Mouse (Mus musculus): ENCODE measurements at regions not wholly inside any gene's neighbourhood (a gene's known extent, or its start where the extent isn't known, plus 50 kb on each side); places are given as distances from the start of the nearest gene placed in this dataset.
A peak's percentile ranks its signal among the peaks of the same experiment; 100 is the strongest.
"Not testable (repeated sequence)": the region's sequence is repeated elsewhere in the genome, so short reads cannot be mapped to it uniquely, and the experiment has no call there.

GRCm38 (mm10) chr13:25601351-25601750 lies 331.0 kb upstream of the Nrsn1 start:
- H3K4me1 ChIP-seq (ENCODE audit: insufficient read depth, low read length); H3K4me3 ChIP-seq (ENCODE audit: low read length); H3K9ac ChIP-seq (replicated peaks; ENCODE audit: low read length); H3K27ac ChIP-seq (ENCODE audit: low read length); H3K9me3 ChIP-seq (ENCODE audit: low read length); ATAC-seq (ENCODE audit: low FRiP score, low TSS enrichment); H3K4me2 ChIP-seq (replicated peaks; ENCODE audit: low read depth, low read length); H3K36me3 ChIP-seq (ENCODE audit: insufficient read depth, low read length); H3K27me3 ChIP-seq (ENCODE audit: insufficient read depth, low read length): not testable (repeated sequence)

GRCm38 (mm10) chr13:25594629-25595028 lies 324.3 kb upstream of the Nrsn1 start:
- Histone ChIP-seq H3K9ac (replicated peaks; ENCODE audit: low read length) (no peak overlapping the region), H3K27me3 (ENCODE audit: insufficient read depth, low read length) (no peaks in the 10 kb centered on the region), H3K4me3 (ENCODE audit: low read length) (no peak overlapping the region), H3K9me3 (ENCODE audit: low read length) (no peaks in the 10 kb centered on the region), H3K27ac (ENCODE audit: low read length) (no peak overlapping the region), H3K4me1 (ENCODE audit: insufficient read depth, low read length) (0 out of 2 replicates have a peak, but pooled peaks cover 2% of the 10 kb centered on the region), H3K4me2 (replicated peaks; ENCODE audit: low read depth, low read length) (no peak overlapping the region), H3K36me3 (ENCODE audit: insufficient read depth, low read length) (no peaks in the 10 kb centered on the region)
- 52% methylated on average over 3 of the region's 3 CpGs for WGBS
- ATAC-seq (ENCODE audit: low FRiP score, low TSS enrichment), result no peak

DNA sequence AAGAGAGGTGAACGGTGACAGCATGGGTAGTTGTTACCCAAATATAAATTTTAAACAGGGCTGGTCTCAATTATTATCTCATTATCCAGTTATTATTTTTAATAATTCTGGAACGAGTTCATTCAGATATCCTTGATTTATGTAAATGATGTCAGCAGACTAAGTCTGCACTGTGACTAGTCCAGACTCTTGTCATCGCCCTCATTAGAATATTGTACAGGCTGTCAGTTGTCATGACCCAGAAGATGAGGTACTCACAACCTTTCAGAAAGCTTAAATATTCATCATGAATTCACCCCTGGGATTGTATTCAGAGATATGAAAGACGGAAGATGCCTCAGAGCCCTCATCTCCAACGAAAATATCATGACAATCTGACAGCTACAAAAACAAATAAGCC lies 300.3 kb upstream of the Nrsn1 start:
- Histone ChIP-seq H3K27me3 (ENCODE audit: insufficient read depth, low read length) (no peaks in the 10 kb centered on the region), H3K4me3 (ENCODE audit: low read length) (no peak overlapping the region), H3K9me3 (ENCODE audit: low read length) (no peaks in the 10 kb centered on the region), H3K27ac (ENCODE audit: low read length) (no peak overlapping the region), H3K4me1 (ENCODE audit: insufficient read depth, low read length) (no peaks in the 10 kb centered on the region), H3K4me2 (replicated peaks; ENCODE audit: low read depth, low read length) (no peak overlapping the region), H3K36me3 (ENCODE audit: insufficient read depth, low read length) (no peaks in the 10 kb centered on the region), H3K9ac (replicated peaks; ENCODE audit: low read length) (no peak overlapping the region)
- ATAC-seq (ENCODE audit: low FRiP score, low TSS enrichment), result no peak
- 79% methylated on average over 5 of the region's 5 CpGs for WGBS

- Histone ChIP-seq H3K4me2 (replicated peaks; ENCODE audit: low read depth, low read length) (no peak overlapping the region), H3K9me3 (ENCODE audit: low read length) (no peaks in the 10 kb centered on the region), H3K36me3 (ENCODE audit: insufficient read depth, low read length) (no peaks in the 10 kb centered on the region), H3K4me1 (ENCODE audit: insufficient read depth, low read length) (no peaks in the 10 kb centered on the region), H3K9ac (replicated peaks; ENCODE audit: low read length) (no peak overlapping the region), H3K27ac (ENCODE audit: low read length) (no peak overlapping the region), H3K4me3 (ENCODE audit: low read length) (no peak overlapping the region), H3K27me3 (ENCODE audit: insufficient read depth, low read length) (no peaks in the 10 kb centered on the region)
- peak; percentile 73; the same call in 1 of the 2 replicates for ATAC-seq (ENCODE audit: low FRiP score, low TSS enrichment)
- 9% methylated on average over 2 of the region's 2 CpGs for WGBS
These were observed 292.4 kb upstream of the Nrsn1 start for GRCm38 (mm10) chr13:25562746-25563145.

DNA sequence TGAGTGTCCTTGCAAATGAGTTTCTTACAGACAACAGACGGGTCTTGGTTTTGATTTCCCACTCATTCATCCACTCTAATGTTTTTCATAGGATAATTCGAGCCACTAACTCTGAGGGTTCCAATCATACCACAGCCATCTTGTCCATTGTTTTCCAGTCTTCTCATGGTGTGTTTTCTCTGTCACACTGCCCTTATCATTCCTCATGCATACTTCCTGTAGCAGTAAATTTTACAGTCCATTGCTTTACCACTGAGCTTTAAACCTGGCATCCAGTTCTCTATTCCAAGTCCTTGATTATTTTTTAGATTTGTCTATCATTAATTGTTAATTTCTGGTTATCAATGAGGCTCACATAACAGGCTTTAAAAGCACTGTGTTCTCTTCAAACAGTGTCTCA lies 290.0 kb upstream of the Nrsn1 start:
- H3K27ac ChIP-seq (ENCODE audit: low read length), result no peak overlapping the region
- no peak for ATAC-seq (ENCODE audit: low FRiP score, low TSS enrichment)
- 45% methylated on average over 2 of the region's 2 CpGs for WGBS

GRCm38 (mm10) chr13:25554962-25555361 lies 284.7 kb upstream of the Nrsn1 start:
- Histone ChIP-seq H3K27me3 (ENCODE audit: insufficient read depth, low read length) (no peaks in the 10 kb centered on the region), H3K4me1 (ENCODE audit: insufficient read depth, low read length) (no peaks in the 10 kb centered on the region), H3K27ac (ENCODE audit: low read length) (no peak overlapping the region), H3K9ac (replicated peaks; ENCODE audit: low read length) (no peak overlapping the region), H3K9me3 (ENCODE audit: low read length) (no peaks in the 10 kb centered on the region), H3K36me3 (ENCODE audit: insufficient read depth, low read length) (no peaks in the 10 kb centered on the region), H3K4me2 (replicated peaks; ENCODE audit: low read depth, low read length) (no peak overlapping the region), H3K4me3 (ENCODE audit: low read length) (no peak overlapping the region)
- WGBS, result 87% methylated on average over 6 of the region's 6 CpGs
- ATAC-seq (ENCODE audit: low FRiP score, low TSS enrichment), result no peak

More for the DNA sequence above, 290.0 kb upstream of the Nrsn1 start:
- Histone ChIP-seq H3K4me1 (ENCODE audit: insufficient read depth, low read length) (no peaks in the 10 kb centered on the region), H3K9me3 (ENCODE audit: low read length) (no peaks in the 10 kb centered on the region), H3K27me3 (ENCODE audit: insufficient read depth, low read length) (no peaks in the 10 kb centered on the region), H3K9ac (replicated peaks; ENCODE audit: low read length) (no peak overlapping the region), H3K4me3 (ENCODE audit: low read length) (no peak overlapping the region), H3K4me2 (replicated peaks; ENCODE audit: low read depth, low read length) (no peak overlapping the region), H3K36me3 (ENCODE audit: insufficient read depth, low read length) (no peaks in the 10 kb centered on the region)

DNA sequence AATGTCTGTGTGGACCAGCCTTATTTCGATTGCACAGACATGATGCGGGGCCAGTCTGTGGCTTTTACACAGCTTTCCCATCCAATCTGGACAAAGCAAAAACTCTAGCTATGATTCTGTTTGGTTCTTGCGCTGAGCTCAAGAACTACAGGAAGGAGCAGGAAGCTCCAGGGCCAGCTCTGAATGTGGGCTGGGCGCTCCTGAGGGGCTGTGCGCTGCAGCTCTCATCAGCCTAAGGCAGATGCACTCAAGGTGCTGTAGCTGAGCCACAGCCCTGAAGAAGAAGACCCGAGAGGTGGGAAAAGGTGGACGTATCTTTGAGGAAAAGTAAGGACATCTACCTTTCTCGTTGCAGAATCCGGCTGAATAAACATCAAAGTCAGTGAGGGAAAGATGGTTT lies 278.2 kb upstream of the Nrsn1 start:
- H3K9ac ChIP-seq (replicated peaks; ENCODE audit: low read length), result no peak overlapping the region
- no peak for ATAC-seq (ENCODE audit: low FRiP score, low TSS enrichment)
- peaks cover 4% of the 10 kb centered on the region; the same call in 1 of the 2 replicates for H3K9me3 ChIP-seq (ENCODE audit: low read length)
- no peaks in the 10 kb centered on the region for H3K4me1 ChIP-seq (ENCODE audit: insufficient read depth, low read length)
- H3K27me3 ChIP-seq (ENCODE audit: insufficient read depth, low read length), result no peaks in the 10 kb centered on the region
- H3K4me2 ChIP-seq (replicated peaks; ENCODE audit: low read depth, low read length), result no peak overlapping the region
- no peak overlapping the region for H3K27ac ChIP-seq (ENCODE audit: low read length)
- WGBS, result 83% methylated on average over 9 of the region's 9 CpGs
- no peak overlapping the region for H3K4me3 ChIP-seq (ENCODE audit: low read length)
- H3K36me3 ChIP-seq (ENCODE audit: insufficient read depth, low read length), result no peaks in the 10 kb centered on the region

- no peaks in the 10 kb centered on the region for H3K27me3 ChIP-seq (ENCODE audit: insufficient read depth, low read length)
- 72% methylated on average over 12 of the region's 12 CpGs for WGBS
- no peak for ATAC-seq (ENCODE audit: low FRiP score, low TSS enrichment)
- H3K4me3 ChIP-seq (ENCODE audit: low read length), result no peak overlapping the region
- H3K36me3 ChIP-seq (ENCODE audit: insufficient read depth, low read length), result no peaks in the 10 kb centered on the region
- no peak overlapping the region for H3K27ac ChIP-seq (ENCODE audit: low read length)
- H3K9me3 ChIP-seq (ENCODE audit: low read length), result peaks cover 4% of the 10 kb centered on the region; the same call in 1 of the 2 replicates
- no peak overlapping the region for H3K9ac ChIP-seq (replicated peaks; ENCODE audit: low read length)
- H3K4me2 ChIP-seq (replicated peaks; ENCODE audit: low read depth, low read length), result no peak overlapping the region
- no peaks in the 10 kb centered on the region for H3K4me1 ChIP-seq (ENCODE audit: insufficient read depth, low read length)
These were observed 277.1 kb upstream of the Nrsn1 start for GRCm38 (mm10) chr13:25547150-25548145.

GRCm38 (mm10) chr13:25524094-25524493 lies 253.8 kb upstream of the Nrsn1 start:
- H3K9ac ChIP-seq (replicated peaks; ENCODE audit: low read length), result no peak overlapping the region
- no peak overlapping the region for H3K4me3 ChIP-seq (ENCODE audit: low read length)
- H3K9me3 ChIP-seq (ENCODE audit: low read length), result no peaks in the 10 kb centered on the region
- no peak overlapping the region for H3K27ac ChIP-seq (ENCODE audit: low read length)
- no peak for ATAC-seq (ENCODE audit: low FRiP score, low TSS enrichment)
- H3K4me1 ChIP-seq (ENCODE audit: insufficient read depth, low read length), result no peaks in the 10 kb centered on the region
- no peaks in the 10 kb centered on the region for H3K27me3 ChIP-seq (ENCODE audit: insufficient read depth, low read length)
- H3K4me2 ChIP-seq (replicated peaks; ENCODE audit: low read depth, low read length), result no peak overlapping the region
- H3K36me3 ChIP-seq (ENCODE audit: insufficient read depth, low read length), result no peaks in the 10 kb centered on the region
- 63% methylated on average over 3 of the region's 3 CpGs for WGBS

DNA sequence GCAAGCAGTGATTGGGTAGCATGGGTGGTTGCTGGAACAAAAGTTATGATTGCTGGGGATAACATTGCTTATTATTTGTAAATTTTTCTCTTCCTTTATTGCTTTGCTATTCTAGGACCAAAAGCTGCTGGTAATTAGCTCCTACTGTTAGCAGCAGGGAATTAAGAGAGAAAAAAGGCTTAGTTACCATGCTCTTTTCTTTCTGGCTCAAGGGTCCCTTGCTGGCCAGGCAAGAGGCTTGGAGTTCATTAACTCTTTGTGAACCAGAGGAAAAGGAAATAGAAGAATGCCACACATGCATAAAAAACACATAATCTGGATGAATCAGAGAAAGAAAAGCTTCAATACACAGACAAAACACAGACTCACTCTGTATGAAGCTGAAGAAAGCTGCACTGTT lies 237.1 kb upstream of the Nrsn1 start:
- no peak for ATAC-seq (ENCODE audit: low FRiP score, low TSS enrichment)
- Histone ChIP-seq H3K36me3 (ENCODE audit: insufficient read depth, low read length) (no peaks in the 10 kb centered on the region), H3K27me3 (ENCODE audit: insufficient read depth, low read length) (no peaks in the 10 kb centered on the region), H3K4me1 (ENCODE audit: insufficient read depth, low read length) (no peaks in the 10 kb centered on the region), H3K9ac (replicated peaks; ENCODE audit: low read length) (no peak overlapping the region), H3K27ac (ENCODE audit: low read length) (no peak overlapping the region), H3K9me3 (ENCODE audit: low read length) (no peaks in the 10 kb centered on the region), H3K4me3 (ENCODE audit: low read length) (no peak overlapping the region), H3K4me2 (replicated peaks; ENCODE audit: low read depth, low read length) (no peak overlapping the region)

Measured in kidney, embryonic 16.5 days (tissue).